Mouse (Mus musculus) testis, adult 2 months (tissue): ENCODE results near the gene Crkl.

ENCODE experiments used
- CTCF ChIP-seq: fragments of 200-500 bp; IDR thresholded peaks from 2 replicates; pipeline ENCODE4 v1.5.1; 2012; ENCODE audit warnings: low read depth, mild to moderate bottlenecking, inconsistent platforms, low read length, moderate library complexity; ENCODE audit not compliant: control insufficient read depth, insufficient read depth, insufficient replicate concordance
- POLR2A ChIP-seq: fragments of 200-500 bp; IDR thresholded peaks from 2 replicates; pipeline ENCODE4 v1.6.1; 2012; ENCODE audit warnings: low read depth, mild to moderate bottlenecking, inconsistent platforms, low read length, moderate library complexity; ENCODE audit not compliant: control insufficient read depth

- no peak for TF ChIP-seq CTCF
- TF ChIP-seq POLR2A, result no peak
Observed at GRCm38 (mm10) chr16:17475326-17475725, 23.5 kb downstream of the Crkl start.
